Mouse (Mus musculus): Measurements from ENCODE around the gene Mthfd1l. TPM values are rescaled to one million over a fixed set of nuclear protein-coding genes. Genes with fewer than 3 reads are reported as not detected.
A peak's percentile ranks its signal among the peaks of the same experiment; 100 is the strongest.

Mthfd1l gene
- total RNA-seq, 2 experiments from 2014 or later = 8.0 to 9.1 TPM

DNA sequence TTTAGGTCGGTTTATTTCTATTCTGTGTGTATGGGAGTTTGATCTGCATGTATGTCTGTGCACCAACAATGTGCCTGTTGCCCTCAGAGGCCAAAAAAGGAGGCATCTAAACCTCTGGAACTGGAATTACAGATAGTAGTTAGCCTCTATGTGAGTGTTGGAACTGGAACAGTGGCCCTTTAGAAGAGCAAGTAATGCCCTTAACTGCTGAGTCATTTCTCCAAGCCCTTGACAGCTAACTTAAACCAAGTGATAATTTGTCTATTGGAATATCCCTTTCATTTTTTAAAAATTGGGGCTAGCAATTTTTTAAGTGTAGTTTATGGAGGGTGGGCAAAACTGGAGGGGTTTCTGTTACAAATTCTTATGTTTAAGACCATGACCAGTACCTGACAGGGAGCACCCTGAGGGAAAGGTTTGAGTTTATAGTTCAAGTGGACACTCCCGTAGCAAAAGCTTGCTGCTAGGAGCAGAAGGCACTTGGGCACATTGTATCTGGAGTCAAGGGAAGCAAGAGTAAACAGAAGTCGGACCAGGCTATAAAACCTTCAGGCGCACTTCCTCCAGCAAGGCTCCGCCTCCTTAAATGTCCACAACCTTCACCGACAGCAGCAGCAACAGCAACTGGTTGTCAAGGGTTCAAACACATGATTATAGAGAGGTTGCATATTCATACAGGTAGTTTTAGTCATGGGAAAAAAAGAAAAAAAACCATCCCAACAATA lies 3.1 kb downstream of the Mthfd1l start:
- DNase-seq (ENCODE audit: low spot score in 2 of 2) = no peak

DNA sequence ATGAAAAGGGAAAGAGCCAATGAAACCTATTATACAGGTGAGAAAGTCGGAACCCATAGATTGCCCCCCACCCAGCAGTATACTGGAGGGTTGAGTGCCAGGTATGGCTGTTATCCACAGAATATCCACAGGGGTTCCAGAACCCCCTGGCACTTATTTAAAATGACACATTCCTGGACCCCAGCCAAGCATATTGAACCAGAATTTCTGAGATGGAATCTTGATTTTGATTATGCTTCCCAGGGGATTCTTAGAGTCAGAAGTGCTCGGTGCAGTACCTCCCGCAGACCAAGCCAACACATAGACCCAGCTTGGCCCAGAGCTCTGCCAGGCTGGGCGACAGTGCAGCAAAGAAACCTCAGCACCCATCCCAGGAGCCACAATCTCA lies 3.7 kb downstream of the Mthfd1l start:
- DNase-seq (ENCODE audit: low spot score in 2 of 2) = no peak

DNA sequence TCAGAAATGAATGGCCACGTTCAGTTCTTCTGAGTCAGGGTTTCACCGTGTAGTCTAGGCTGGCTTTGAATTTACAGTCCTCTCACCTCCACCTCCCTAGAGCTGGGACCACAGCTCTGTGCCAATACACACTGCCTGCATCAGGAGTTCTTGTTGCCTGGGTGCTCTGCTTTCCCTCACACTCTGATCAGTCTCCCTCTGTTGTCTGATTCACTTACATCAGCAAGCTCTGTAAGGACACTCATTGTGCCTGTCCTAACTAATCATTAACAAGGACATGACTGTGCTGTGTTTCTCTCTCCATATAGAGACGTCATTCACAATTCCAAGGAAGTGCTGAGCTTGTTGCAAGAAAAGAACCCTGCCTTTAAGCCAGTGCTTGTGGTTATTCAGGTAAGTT lies 5.4 kb downstream of the Mthfd1l start:
- DNase-seq (ENCODE audit: low spot score in 2 of 2) = no peak

GRCm38 (mm10) chr10:3978792-3979488 lies 6.0 kb downstream of the Mthfd1l start:
- no peak for DNase-seq (ENCODE audit: low spot score in 2 of 2)

DNA sequence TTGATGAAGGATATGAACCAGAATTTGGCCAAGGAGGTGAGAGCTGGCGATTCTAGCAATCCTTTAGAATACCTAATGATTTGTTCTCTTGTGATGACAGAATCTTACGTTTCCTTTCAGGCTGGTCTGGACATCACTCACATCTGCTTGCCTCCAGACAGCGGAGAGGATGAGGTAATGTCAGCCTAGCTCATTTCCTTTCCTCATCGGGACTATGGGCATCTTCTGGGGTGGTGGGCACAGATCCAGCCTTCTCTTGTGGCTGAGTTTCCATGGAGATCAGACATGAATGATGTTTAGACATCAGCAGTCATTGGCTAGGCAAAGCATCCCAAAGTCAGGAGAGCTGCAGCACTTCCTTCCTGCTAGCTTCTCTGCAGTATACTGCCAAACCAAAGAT lies 7.3 kb downstream of the Mthfd1l start:
- no peak for DNase-seq (ENCODE audit: low spot score in 2 of 2)

GRCm38 (mm10) chr10:3990295-3990883 lies 17.5 kb downstream of the Mthfd1l start:
- no peak for DNase-seq (ENCODE audit: low spot score in 2 of 2)

GRCm38 (mm10) chr10:3993365-3994102 lies 20.6 kb downstream of the Mthfd1l start:
- no peak for DNase-seq (ENCODE audit: low spot score in 2 of 2)

DNA sequence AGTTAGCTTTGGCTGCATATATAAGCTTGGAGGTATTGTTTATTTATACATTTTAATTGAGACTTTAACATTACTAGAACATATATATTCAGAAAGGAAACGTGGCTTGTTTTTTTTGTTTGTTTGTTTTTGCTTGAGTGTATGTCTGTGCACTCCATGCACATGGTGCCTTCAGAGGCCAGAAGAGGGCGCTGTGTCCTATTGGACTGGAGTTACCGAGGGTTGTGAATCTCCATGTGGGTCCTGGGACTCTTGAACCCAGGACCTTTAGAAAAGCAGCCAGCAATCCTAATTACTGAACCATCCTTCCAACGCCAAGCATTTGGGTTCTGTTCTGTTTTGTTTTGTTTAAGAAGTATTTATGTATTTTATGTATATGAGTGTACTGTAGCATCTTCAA lies 22.4 kb downstream of the Mthfd1l start:
- DNase-seq (ENCODE audit: low spot score in 2 of 2) = no peak

GRCm38 (mm10) chr10:3996170-3996876 lies 23.4 kb downstream of the Mthfd1l start:
- peak; percentile 59 to 70 for DNase-seq (ENCODE audit: low spot score in 2 of 2)

GRCm38 (mm10) chr10:3997851-3998426 lies 25.0 kb downstream of the Mthfd1l start:
- DNase-seq (ENCODE audit: low spot score in 2 of 2) = no peak

DNA sequence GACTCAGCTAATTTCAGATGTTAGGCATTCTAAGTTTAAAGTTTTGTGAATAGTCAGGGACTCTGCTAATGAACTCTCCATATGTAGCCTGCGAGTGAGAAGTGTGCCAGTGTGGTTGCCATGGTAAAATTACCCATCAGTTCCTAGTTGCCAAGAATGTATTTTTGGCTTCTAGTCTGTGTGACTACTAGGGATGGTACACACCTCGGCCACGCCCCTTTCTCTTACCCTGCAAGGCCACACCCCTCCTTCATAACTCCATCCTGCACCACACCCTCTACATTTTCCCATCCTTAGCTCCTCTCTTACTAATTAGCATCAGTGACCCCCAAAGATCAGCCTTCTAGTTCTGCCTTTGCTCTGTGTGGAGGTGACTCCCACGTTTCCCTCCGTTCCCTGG lies 29.8 kb downstream of the Mthfd1l start:
- DNase-seq (ENCODE audit: low spot score in 2 of 2) = no peak

GRCm38 (mm10) chr10:4005191-4005590 lies 32.3 kb downstream of the Mthfd1l start:
- no peak for DNase-seq (ENCODE audit: low spot score in 2 of 2)

DNA sequence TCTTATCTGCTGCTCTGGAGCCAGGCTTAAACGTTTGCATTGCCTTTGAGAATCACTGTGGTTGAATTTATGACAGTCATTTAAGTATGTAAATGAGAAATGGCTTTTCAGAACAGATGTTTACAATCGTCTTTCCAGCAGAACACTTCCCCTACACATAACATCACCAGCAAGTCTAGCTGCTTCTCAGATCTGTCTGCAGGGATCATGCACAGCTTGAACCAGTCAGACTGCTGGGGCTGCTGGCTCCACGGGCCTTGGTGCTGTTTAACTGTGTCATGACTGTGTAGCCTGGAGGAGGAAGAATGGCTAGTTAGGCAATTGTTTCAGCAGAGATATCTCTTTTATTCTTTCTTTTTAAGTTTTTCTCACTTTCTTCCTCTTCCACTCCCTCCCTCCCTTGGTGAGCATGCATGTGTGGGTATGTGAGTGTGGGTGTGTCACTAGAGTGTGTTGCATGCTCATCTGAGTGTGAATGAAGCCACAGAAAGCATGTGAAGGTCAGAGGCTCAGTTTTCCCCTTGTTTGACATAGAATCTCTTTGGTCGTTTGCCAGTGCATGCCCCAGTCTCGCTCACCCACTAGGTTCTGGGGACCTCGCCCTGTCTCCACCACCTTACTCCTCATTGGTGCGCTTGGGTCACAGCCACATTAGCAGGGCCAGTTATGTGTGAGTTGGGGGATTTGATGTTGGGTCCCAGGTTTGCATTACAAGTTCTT lies 33.5 kb downstream of the Mthfd1l start:
- no peak for DNase-seq (ENCODE audit: low spot score in 2 of 2)

- no peak for DNase-seq (ENCODE audit: low spot score in 2 of 2)
Observed at GRCm38 (mm10) chr10:4022628-4023303, 49.8 kb downstream of the Mthfd1l start.

GRCm38 (mm10) chr10:4026616-4027015 lies 53.7 kb downstream of the Mthfd1l start:
- no peak for DNase-seq (ENCODE audit: low spot score in 2 of 2)

DNA sequence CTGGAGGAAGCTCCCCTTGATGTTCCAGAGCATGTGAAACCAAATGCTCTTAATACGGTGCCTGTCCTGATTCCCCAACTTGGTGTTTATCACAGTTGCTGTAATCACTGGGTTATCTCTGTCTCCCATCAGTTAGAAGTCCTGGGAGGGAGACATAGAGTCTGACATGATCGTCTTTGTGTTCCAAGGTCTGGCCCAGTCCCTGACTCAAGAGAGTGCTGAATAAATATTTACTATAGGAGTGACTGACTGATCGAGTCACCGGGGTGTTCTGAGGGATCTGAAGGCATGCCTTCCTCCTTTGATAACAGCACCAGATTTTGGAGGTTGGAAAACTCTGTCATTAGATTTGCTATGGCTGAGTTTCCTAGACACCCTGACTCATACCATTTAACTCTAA lies 54.5 kb downstream of the Mthfd1l start:
- DNase-seq (ENCODE audit: low spot score in 2 of 2) = no peak

DNA sequence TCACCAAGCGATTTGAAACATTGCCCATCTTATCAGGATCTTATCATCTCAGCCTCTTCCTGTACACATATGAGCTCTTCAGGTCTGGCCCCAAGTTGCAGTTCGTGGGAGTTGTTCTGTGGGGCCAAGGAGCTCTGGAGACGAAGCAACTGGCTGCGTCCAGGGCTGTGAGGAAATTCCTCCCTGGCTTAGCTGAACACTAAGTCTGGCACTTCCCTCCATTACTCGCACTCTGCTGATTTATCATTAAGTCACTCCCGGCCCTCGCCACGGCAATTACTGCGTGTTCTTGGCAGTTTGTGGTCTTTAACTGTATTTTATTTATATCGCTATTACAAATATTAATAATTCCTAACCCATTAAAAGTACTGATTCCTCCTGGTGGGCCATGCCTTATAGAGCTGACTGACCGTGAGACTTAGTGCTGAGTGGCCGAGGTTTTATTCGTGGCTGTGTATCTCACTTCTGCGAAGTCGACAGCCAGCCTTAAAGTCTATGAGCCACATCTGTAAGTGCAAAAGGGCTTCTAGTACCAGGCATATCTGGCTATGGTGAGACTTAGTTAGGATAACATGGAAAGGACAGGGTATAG lies 56.0 kb downstream of the Mthfd1l start:
- no peak for DNase-seq (ENCODE audit: low spot score in 2 of 2)

DNA sequence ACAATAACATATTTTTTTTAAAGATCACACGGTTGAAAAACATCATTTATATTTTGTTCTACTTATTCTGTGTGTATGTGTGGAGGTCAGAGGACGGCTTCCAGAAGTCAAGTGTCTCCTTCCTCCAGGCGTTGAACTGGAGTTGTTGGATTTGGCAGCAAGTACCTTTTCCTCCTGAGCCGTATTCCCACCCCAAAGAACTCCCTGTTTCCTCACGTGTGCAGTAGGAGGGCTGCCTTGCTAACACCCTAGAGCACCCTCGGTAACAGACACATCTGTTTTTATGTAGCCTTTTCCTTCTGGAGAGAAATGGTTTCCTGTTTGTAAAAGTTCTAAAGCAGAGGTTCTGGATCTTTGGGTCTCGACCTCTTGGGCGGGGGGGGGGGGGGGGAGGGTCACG lies 60.8 kb downstream of the Mthfd1l start:
- no peak for DNase-seq (ENCODE audit: low spot score in 2 of 2)

GRCm38 (mm10) chr10:4036476-4036875 lies 63.6 kb downstream of the Mthfd1l start:
- DNase-seq (ENCODE audit: low spot score in 2 of 2) = no peak
